Mouse (Mus musculus) ES-CJ7 (cell line): ENCODE data around the gene Ccdc15.
"Not testable (repeated sequence)": the region's sequence is repeated elsewhere in the genome, so short reads cannot be mapped to it uniquely, and the experiment has no call there.

ENCODE experiments used
- DNase-seq: peaks from one replicate; pipeline ENCODE4 v3.0.0; 2011; ENCODE audit warnings: low read depth, low spot score

Ccdc15 gene

DNA sequence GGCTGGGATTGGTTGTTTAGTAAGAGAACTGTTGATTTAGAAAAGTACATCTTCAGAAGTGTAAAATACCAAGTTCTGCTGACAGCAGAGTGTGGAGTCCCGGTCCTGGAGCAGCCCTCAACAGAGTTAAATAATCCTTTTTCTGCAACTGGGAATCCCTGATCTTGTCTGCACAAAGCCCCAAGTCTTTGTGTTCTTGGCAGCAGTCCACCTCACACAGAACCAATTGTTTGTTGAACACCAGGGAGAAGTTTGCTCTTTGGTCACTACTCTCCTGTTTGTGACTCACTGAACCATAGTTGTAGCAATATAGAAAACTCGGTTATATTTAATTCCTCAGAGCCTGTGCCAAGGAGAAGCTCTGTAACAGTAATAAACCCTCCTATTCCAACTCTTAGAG lies 3.0 kb upstream of the Ccdc15 start:
- DNase-seq = no peak

DNA sequence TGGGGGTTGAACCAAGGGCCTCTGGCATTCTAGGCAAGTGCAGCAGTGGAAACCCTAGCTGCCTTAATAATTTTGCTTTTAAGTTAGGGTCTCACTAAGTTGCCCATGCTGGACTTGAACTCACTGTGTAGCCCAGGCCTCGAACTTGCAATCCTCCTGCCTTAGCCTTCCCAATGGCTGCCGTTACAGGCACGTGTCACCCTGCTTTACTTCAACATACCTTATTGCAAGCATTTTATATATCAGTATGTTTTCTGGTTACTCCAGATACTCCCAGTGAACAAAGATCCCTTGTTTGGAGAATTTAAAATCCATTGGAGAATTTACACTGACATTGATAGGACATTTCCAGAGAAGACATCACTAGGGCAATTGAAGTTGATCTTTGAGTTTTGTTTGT lies 818 bp upstream of the Ccdc15 start:
- no peak for DNase-seq

- peak; percentile 39 for DNase-seq
Measured at GRCm38 (mm10) chr9:37347184-37347987, 846 bp downstream of the Ccdc15 start.

- no peak for DNase-seq
Measured at GRCm38 (mm10) chr9:37345406-37345805, 2.8 kb downstream of the Ccdc15 start.

- no peak for DNase-seq
Measured at GRCm38 (mm10) chr9:37329456-37329855, 18.8 kb downstream of the Ccdc15 start.

DNA sequence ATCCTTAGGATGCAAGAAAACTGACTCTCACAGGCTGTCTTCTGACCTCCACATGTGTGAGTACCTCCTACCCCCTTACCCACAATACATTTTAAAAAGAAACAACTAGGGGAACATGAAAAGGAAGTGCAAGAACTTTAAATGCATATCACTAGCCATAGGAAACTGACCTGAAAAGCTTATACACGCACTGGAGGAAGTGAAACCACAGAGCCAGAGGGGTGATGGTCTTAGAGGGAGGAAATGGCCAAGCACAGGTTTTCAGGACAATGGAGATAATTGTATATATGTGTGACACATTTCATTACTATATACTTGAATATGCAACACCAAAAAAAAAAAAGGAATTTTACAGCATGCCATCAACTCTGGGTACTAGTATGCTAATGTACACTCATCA lies 46.5 kb downstream of the Ccdc15 start:
- no peak for DNase-seq

DNA sequence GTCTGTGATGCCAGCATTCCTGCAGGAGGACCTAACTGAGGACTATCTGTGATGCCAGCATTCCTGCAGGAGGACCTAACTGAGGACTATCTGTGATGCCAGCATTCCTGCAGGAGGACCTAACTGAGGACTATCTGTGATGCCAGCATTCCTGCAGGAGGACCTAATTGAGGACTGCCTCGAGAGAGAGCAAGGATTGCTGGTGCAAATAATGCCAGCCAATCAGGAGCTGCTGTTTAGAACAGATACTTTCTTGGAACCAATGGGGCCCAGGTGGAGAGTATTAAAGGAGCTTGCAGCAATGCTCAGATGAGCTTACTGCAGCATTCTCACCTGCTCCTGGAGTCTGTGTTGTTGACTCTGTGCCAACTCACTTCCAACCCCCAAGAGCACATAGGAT lies 47.7 kb downstream of the Ccdc15 start:
- DNase-seq = not testable (repeated sequence)

GRCm38 (mm10) chr9:37295586-37295985 lies 52.6 kb downstream of the Ccdc15 start:
- DNase-seq = no peak

DNA sequence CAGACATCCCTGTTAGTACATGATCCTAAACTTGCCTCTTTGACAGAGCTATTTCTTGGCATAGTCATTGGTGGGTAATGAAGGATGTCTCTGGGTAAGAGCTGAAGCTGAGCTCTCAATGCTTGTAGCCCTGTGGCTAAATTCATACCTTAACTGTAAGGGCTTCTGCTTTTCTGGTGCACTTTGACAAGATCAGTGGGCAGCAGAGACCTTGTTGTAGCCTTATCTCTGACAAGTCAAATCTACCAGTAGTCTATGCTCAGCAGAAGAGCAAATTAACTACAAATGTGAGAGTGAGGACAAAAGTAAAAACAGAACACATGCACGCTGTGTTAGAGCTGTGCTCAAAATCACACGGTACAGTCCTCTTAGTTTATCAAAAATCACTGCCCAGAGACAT lies 81.6 kb downstream of the Ccdc15 start:
- DNase-seq = no peak

DNA sequence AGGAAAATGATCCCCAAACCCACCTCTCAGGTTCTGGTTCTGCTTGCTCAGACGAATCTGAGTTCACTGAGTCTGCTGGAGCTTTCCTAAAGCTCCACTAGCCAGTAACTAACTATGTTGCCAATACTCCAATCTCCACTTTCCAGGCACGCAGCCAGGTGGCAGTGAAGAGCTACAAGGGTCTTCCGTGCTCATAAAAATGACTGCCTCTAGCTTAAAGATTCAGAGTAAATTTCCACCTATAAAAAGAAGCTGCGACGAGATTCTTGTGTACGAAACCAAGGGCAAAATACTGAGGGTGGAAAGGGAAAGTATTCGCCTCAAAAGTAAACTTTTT lies 92.4 kb downstream of the Ccdc15 start:
- peak; percentile 69 for DNase-seq

- peak; percentile 52 for DNase-seq
Measured at GRCm38 (mm10) chr9:37255149-37255888, 92.9 kb downstream of the Ccdc15 start, which contains the start of gene Slc37a2. Gene Slc37a2 (minus strand): TSS chr9:37255738.

- no peak for DNase-seq
Measured at GRCm38 (mm10) chr9:37254531-37255110, 93.6 kb downstream of the Ccdc15 start.

- DNase-seq = no peak
Measured at GRCm38 (mm10) chr9:37250631-37251030, 97.6 kb downstream of the Ccdc15 start.

- no peak for DNase-seq
Measured at GRCm38 (mm10) chr9:37249976-37250375, 98.3 kb downstream of the Ccdc15 start.

- DNase-seq = peak; percentile 53
Measured at GRCm38 (mm10) chr9:37248381-37248906, 99.8 kb downstream of the Ccdc15 start.

DNA sequence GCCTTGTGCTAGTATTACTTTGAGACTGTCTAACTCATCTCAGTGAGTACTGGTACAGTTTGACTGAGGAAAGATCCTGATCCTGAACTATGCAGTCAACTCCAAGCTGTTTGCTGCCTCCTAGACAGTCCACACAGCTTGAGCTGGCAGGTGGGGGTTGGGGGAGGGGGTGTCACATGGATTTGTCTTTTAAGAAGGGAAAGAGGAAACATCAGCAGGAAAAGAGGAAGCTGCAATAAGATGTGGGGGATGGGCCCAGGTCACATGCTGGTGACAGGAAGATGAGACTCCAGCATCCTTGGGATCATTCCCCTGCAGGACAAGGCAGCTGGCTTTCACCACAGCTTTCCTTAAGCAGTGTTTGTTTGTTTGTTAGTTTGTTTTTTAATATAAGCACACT lies 100.8 kb downstream of the Ccdc15 start:
- DNase-seq = no peak

- no peak for DNase-seq
Measured at GRCm38 (mm10) chr9:37245810-37246209, 102.4 kb downstream of the Ccdc15 start.

- no peak for DNase-seq
Measured at GRCm38 (mm10) chr9:37245404-37245803, 102.8 kb downstream of the Ccdc15 start.

GRCm38 (mm10) chr9:37244600-37244999 lies 103.6 kb downstream of the Ccdc15 start:
- DNase-seq = no peak

DNA sequence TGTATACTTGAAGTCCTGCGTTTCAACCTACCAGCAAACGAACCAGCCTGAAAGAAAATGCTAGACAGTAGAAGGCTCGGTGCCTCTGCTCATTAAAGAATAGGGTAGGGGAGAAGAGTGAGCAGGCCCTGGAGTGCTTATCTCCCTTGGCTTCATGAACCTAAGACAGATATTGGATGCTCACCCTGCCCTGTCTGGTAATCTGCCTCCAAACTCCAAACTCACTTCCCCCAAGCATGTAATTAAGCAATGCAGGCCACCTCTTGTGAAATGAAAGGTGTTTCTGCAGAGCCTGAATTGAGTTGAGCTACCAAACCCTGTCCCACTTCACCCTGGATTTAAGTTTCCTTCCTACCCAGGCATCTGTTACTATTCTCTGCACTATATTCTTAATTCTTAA lies 105.5 kb downstream of the Ccdc15 start:
- no peak for DNase-seq

- DNase-seq = no peak
Measured at GRCm38 (mm10) chr9:37235951-37236737, 112.1 kb downstream of the Ccdc15 start.
